Mouse (Mus musculus) midbrain, embryonic 13.5 days (tissue): ENCODE results near the gene Actr1a. TPM values are rescaled to one million over a fixed set of nuclear protein-coding genes. Genes with fewer than 3 reads are reported as not detected.

Experiments used
- ATAC-seq: fragments of 200-750 bp; cut with Nextera tagmentation; 2 replicates; pipeline ENCODE4 v1.8.0; 2017; ENCODE audit warnings: mild to moderate bottlenecking, moderate TSS enrichment, moderate library complexity
- H3K27ac ChIP-seq: fragments of 300-500 bp; sonication (generic); 2 replicates; pipeline ENCODE4 v1.5.1; 2015; ENCODE audit warnings: inconsistent platforms, mild to moderate bottlenecking, moderate library complexity
- H3K27me3 ChIP-seq: fragments of 300-500 bp; sonication (generic); 2 replicates; pipeline ENCODE4 v1.6.1; 2015; ENCODE audit warnings: mild to moderate bottlenecking, inconsistent platforms
- H3K36me3 ChIP-seq: fragments of 300-500 bp; sonication (generic); 2 replicates; pipeline ENCODE4 v1.6.1; 2015; ENCODE audit warnings: mild to moderate bottlenecking, inconsistent platforms
- H3K4me1 ChIP-seq: fragments of 300-500 bp; sonication (generic); replicated peaks from 2 replicates; pipeline ENCODE4 v1.6.1; 2015; ENCODE audit warnings: inconsistent platforms
- H3K4me2 ChIP-seq: fragments of 300-500 bp; sonication (generic); replicated peaks from 2 replicates; pipeline ENCODE4 v1.6.1; 2015; ENCODE audit warnings: moderate library complexity, mild to moderate bottlenecking, inconsistent platforms
- H3K4me3 ChIP-seq: fragments of 300-500 bp; sonication (generic); replicated peaks from 2 replicates; pipeline ENCODE4 v1.5.1; 2015; ENCODE audit warnings: mild to moderate bottlenecking, inconsistent platforms
- H3K9ac ChIP-seq: fragments of 300-500 bp; sonication (generic); replicated peaks from 2 replicates; pipeline ENCODE4 v1.6.1; 2015; ENCODE audit warnings: mild to moderate bottlenecking, inconsistent platforms
- H3K9me3 ChIP-seq: fragments of 300-500 bp; sonication (generic); 2 replicates; pipeline ENCODE4 v1.6.1; 2016; ENCODE audit warnings: mild to moderate bottlenecking, inconsistent platforms
- WGBS: fragments of 180-500 bp; shearing (Covaris S2); methylation state at CpG from one replicate; pipeline ENCODE4 v1.1.7; 2015; 5-methylcytosine and 5-hydroxymethylcytosine counted together
- polyA plus RNA-seq: library from polyadenylated mRNA; unstranded; fragments of >200 nt; fragmentation: Nextera tagmentation; extraction: Ambion mirVana; gene quantifications from 2 replicates; pipeline ENCODE4 v1.2.1, GENCODE M21; 2015

Gene Actr1a
- polyA plus RNA-seq, 1 experiment from 2014 or later, result 331 TPM

DNA sequence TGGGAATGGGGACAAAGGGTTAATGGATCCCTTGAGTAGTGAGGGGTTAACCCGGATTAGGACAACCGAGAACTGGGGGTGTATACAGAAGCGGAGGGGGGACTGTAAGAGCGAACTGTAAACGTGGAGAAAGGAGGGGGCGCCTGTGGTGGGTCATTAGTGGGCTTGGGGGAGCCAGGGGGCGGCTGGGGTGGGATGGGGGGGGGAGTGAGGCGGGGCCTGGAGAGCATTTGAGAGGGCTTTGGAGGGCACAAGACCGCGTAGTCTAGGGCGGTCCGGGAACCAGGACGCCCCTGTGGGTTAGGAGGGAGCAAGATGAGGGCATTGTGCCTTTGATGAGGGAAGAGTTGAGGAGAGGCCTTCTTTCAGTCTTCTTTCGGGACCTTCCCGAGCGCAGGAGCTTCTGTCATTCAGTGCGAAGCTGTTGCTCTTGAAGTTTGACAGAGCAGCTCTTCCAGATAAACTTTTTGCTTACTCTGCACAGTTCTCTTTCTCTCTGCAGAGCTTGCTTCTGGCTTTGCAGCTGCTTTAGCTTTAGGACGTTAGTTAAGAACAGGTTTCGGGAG lies 2.0 kb upstream of the Actr1a start:
- peak overlapping the region; percentile 83 for H3K4me3 ChIP-seq
- peak overlapping the region; percentile 81 for H3K9ac ChIP-seq
- no peaks in the 10 kb centered on the region for H3K9me3 ChIP-seq
- peak overlapping the region; percentile 84 for H3K4me2 ChIP-seq
- no peaks in the 10 kb centered on the region for H3K27me3 ChIP-seq
- 2% methylated on average over 19 of the region's 19 CpGs for WGBS
- no peak for ATAC-seq
- peaks cover 52% of the 10 kb centered on the region for H3K4me1 ChIP-seq
- H3K27ac ChIP-seq, result peak overlapping the region; percentile 82; the same call in 1 of the 2 replicates
- H3K36me3 ChIP-seq, result peaks cover 8% of the 10 kb centered on the region

DNA sequence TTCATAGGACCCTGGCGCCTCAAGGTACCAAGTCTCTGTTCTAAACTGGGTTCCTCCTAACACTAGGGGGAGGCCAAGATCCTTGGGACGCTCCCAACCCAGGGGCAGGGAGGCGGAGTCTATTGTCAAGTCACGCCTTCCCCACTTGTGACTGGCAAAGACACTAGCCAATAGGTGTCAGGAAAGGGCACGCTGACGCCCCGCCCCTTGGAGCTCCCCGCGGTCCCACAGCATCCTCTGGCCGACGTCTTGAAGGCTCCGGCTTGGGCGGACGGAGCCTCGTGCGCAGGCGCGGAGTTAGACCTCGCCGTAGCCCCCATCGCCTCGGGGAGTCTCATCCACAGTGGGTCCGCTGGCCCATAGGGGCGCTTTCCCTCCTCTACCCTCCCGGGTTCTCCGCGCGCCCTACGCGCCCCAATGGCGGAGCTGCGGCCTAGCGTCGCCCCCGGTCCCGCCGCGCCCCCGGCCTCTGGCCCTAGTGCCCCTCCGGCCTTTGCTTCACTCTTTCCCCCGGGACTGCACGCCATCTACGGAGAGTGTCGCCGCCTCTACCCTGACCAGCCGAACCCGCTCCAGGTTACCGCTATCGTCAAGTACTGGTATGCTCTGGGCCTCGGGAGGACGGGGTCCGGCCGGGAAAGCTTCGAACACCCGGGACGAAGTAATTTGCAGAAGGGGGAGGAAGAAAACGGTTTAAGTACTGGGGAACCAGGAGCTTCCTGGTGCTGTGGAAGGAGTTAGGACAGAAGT lies 1.3 kb upstream of the Actr1a start, which contains the start of gene Sufu:
Gene Sufu, plus strand, starts transcription at position 211 of the 750 bp plus-strand sequence.
- H3K27ac ChIP-seq, result peak within 1 kb of the TSS; percentile 82
- WGBS, result under 1% methylated on average over 57 of the region's 57 CpGs
- H3K36me3 ChIP-seq, result peaks cover 10% of the 10 kb centered on the region
- no peaks in the 10 kb centered on the region for H3K27me3 ChIP-seq
- peak; percentile 86 for ATAC-seq
- no peaks in the 10 kb centered on the region for H3K9me3 ChIP-seq
- H3K4me2 ChIP-seq, result peak within 1 kb of the TSS; percentile 94
- H3K4me3 ChIP-seq, result peak within 1 kb of the TSS; percentile 83
- H3K4me1 ChIP-seq, result peaks cover 57% of the 10 kb centered on the region
- H3K9ac ChIP-seq, result peak within 1 kb of the TSS; percentile 90

DNA sequence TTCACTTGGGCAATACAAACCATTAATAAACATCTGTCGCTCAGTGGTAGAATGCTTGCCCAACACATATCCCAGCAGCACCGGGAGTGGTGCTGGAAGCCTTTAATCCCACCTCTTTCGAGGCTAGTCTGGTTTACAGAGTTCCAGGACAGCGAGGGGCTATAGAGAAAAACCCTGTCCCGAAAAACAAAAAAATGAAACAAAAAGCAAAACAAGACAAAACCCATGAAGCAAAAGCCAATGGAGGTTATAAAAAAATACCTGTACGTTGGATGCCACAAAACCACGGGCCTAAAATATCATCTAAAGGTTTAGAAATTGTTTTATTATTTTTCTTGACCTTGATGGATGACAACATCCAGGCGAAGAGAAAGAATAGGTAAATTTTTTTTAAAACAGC lies 561 bp upstream of the Actr1a start:
- H3K27ac ChIP-seq, result no peak overlapping the region
- no peak for ATAC-seq
- no peaks in the 10 kb centered on the region for H3K27me3 ChIP-seq
- H3K9me3 ChIP-seq, result no peaks in the 10 kb centered on the region
- H3K36me3 ChIP-seq, result peaks cover 9% of the 10 kb centered on the region
- H3K4me3 ChIP-seq, result peak overlapping the region; percentile 81
- H3K4me1 ChIP-seq, result peaks cover 58% of the 10 kb centered on the region
- 0 out of 2 replicates have a peak overlapping the region, but pooled peaks have one; percentile 90 for H3K9ac ChIP-seq
- H3K4me2 ChIP-seq, result peak overlapping the region; percentile 94
- WGBS, result 11% methylated on average over 8 of the region's 8 CpGs

DNA sequence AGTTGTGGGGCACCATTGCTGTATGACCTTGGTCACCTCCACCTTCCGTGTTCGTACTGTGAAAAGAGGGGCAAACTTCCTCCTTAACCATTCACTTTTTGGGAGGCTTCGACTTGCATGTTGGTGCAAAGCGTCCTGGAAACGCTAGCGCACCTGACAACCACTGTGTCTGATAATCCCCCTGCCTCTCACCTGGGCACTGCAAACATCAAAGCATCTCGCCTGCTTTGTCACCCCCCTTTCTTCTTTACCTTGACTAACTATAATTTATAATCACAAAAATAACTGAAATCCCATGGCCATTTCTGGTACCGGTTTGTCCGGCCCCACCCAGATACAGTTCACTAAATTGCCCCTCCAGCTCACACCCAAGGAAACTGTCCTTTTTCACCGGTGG lies 838 bp downstream of the Actr1a start:
- peak overlapping the region; percentile 81 for H3K4me3 ChIP-seq
- peak overlapping the region; percentile 70 for H3K9ac ChIP-seq
- no peaks in the 10 kb centered on the region for H3K27me3 ChIP-seq
- H3K4me2 ChIP-seq, result peak overlapping the region; percentile 94
- H3K9me3 ChIP-seq, result no peaks in the 10 kb centered on the region
- WGBS, result 4% methylated on average over 10 of the region's 10 CpGs
- 0 out of 2 replicates have a peak, but pooled peaks have one; percentile 0 for ATAC-seq
- H3K4me1 ChIP-seq, result peaks cover 52% of the 10 kb centered on the region
- H3K36me3 ChIP-seq, result peaks cover 11% of the 10 kb centered on the region
- H3K27ac ChIP-seq, result no peak overlapping the region

DNA sequence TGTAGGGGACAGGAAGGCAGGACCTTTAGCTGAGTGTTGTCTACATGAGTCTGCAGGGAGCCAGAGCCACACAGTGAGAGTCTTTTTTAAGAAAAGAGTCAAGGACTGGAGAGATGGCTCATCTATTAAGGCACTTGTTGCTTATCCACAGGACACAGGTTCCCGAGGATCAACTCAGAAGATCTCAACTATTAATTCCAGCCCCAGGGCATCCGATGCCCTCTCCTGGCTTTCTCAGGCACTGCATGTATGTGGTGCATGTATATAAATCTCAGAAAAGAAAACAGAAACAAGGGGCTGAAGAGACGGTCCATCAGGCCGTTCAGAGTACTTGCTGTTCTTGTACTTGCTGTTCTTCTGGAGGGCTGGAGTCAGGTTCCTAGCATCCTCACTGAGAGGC lies 3.5 kb downstream of the Actr1a start:
- Histone ChIP-seq H3K9ac (no peak overlapping the region), H3K9me3 (no peaks in the 10 kb centered on the region), H3K4me2 (no peak overlapping the region), H3K4me3 (no peak overlapping the region), H3K27ac (no peak overlapping the region), H3K36me3 (peaks cover 21% of the 10 kb centered on the region), H3K4me1 (peaks cover 33% of the 10 kb centered on the region), H3K27me3 (no peaks in the 10 kb centered on the region)
- 35% methylated on average over 4 of the region's 4 CpGs for WGBS
- ATAC-seq, result no peak

DNA sequence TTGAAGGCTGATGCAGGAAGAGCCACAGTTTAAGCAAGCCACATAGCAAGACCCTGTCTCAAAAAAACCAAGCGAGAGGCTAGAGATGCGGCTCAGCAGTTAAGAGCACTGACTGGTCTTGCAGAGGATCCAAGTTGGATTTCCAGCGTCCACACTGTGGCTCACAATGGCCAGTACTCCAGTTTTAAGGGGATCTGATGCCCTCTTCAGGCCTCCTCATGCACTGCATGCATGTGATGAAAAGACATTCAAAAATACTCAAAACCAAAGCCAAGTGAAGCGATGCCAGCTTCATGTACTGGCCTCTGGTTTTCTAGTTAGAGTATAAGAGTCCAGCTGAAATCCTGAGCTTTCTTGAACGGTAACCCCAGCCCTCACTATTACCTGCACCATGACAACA lies 5.7 kb downstream of the Actr1a start:
- no peak overlapping the region for H3K4me3 ChIP-seq
- H3K9ac ChIP-seq, result no peak overlapping the region
- H3K27ac ChIP-seq, result no peak overlapping the region
- H3K36me3 ChIP-seq, result peaks cover 34% of the 10 kb centered on the region
- WGBS, result 86% methylated on average over 5 of the region's 5 CpGs
- peaks cover 26% of the 10 kb centered on the region for H3K4me1 ChIP-seq
- no peak overlapping the region for H3K4me2 ChIP-seq
- no peaks in the 10 kb centered on the region for H3K9me3 ChIP-seq
- H3K27me3 ChIP-seq, result no peaks in the 10 kb centered on the region
- ATAC-seq, result no peak

DNA sequence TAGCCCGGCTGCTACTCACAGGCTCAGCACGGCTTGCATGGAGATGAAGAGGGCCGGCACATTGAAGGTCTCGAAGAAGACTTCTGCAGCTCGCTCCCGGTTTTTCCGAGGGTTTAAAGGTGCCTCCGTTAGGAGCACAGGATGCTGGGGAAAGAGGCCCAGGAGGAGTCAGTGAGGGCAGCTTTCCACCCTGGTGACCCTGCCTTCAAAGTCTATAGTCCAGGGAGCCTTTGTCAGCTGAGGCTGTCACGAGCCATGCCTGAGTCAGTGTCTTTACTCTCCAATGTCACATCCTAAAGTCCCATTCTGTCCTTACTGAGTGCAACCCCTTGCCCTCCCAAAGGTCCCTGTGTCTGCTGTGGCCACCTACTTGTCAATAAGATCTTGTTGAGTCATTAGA lies 13.3 kb downstream of the Actr1a start:
- Histone ChIP-seq H3K27ac (no peak overlapping the region), H3K4me3 (no peak overlapping the region), H3K36me3 (peaks cover 89% of the 10 kb centered on the region), H3K9ac (no peak overlapping the region), H3K9me3 (no peaks in the 10 kb centered on the region), H3K27me3 (no peaks in the 10 kb centered on the region), H3K4me2 (no peak overlapping the region), H3K4me1 (no peaks in the 10 kb centered on the region)
- WGBS, result 91% methylated on average over 9 of the region's 9 CpGs
- ATAC-seq, result no peak

DNA sequence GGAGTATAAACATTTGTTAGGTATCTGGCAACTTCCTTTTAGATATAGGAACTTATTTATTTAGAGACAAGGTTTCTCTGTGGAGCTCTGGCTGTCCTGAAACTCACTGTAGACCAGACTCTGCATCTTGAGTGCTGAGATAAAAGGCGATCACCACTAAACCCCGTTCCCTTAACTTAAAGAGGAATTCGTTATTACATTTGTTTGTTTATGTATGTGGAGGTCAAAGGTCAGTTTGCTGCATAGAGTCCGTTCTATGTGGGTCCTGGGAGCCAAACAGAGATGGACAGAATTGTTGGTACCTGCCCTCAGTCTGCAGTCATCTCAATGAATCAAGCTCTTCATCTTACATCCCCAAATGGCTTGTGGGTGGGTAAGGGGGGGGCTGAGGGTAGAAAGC lies 19.7 kb downstream of the Actr1a start:
- no peak overlapping the region for H3K9ac ChIP-seq
- H3K4me2 ChIP-seq, result no peak overlapping the region
- WGBS, result 76% methylated on average over 4 of the region's 4 CpGs
- peaks cover 50% of the 10 kb centered on the region for H3K36me3 ChIP-seq
- H3K27ac ChIP-seq, result no peak overlapping the region
- ATAC-seq, result no peak
- H3K4me1 ChIP-seq, result no peaks in the 10 kb centered on the region
- H3K4me3 ChIP-seq, result no peak overlapping the region
- H3K9me3 ChIP-seq, result no peaks in the 10 kb centered on the region
- H3K27me3 ChIP-seq, result no peaks in the 10 kb centered on the region

DNA sequence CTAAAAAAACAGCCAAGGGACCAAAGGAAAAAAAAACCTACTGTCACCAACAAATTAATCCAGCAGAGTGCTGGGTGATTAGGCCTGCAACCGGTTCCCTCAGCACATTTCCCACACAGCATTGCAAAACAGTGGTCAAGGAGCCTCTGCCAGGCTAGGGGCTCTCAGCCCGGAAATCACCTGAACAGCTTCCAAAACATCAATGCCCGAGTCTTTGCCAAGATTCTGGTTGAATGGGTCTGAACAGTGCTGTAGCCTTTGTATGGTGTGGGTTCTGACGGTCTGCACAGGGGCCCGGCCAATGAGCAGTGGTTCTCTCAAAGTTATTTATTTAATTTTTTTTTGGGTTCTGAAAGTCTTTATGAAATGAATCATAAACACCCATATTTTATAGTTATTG lies 20.1 kb downstream of the Actr1a start:
- Histone ChIP-seq H3K4me2 (no peak overlapping the region), H3K9me3 (no peaks in the 10 kb centered on the region), H3K4me1 (no peaks in the 10 kb centered on the region), H3K36me3 (peaks cover 46% of the 10 kb centered on the region), H3K9ac (no peak overlapping the region), H3K27ac (no peak overlapping the region), H3K27me3 (no peaks in the 10 kb centered on the region), H3K4me3 (no peak overlapping the region)
- WGBS, result 58% methylated on average over 5 of the region's 5 CpGs
- ATAC-seq, result no peak

DNA sequence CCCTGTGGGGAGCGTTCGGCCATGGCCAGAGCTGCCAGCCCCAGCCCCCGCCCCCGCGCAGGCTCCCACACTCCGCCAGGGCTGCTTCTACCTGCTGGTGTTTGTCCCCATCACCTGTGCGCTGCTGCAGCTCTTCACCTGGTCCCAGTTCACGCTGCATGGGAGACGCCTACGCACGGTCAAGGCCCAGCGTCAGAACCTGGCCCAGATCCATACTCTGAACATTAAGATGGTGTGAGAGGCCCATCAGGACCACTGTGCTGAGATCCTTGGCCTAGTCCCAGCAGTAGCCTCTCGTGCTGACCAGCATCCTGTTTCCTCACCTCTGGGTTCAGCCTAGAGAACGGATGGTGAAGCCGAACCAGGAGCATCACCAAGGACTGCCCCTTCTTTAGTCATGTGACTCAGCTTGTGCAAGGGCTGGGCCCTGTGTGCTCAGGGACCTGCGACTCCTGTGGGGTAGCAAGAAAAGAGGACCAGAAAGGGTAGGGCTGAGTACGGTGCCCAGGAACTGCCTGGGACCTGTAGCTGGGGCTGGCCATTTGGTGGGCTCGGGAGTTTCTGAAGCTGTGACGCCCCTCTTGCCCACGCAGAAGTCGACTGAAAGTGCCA lies 21.0 kb downstream of the Actr1a start:
- Histone ChIP-seq H3K27me3 (no peaks in the 10 kb centered on the region), H3K36me3 (peaks cover 37% of the 10 kb centered on the region), H3K4me1 (no peaks in the 10 kb centered on the region), H3K27ac (no peak overlapping the region), H3K4me3 (no peak overlapping the region), H3K9ac (no peak overlapping the region), H3K9me3 (no peaks in the 10 kb centered on the region), H3K4me2 (no peak overlapping the region)
- peak; percentile 48 for ATAC-seq
- WGBS, result 45% methylated on average over 21 of the region's 21 CpGs

DNA sequence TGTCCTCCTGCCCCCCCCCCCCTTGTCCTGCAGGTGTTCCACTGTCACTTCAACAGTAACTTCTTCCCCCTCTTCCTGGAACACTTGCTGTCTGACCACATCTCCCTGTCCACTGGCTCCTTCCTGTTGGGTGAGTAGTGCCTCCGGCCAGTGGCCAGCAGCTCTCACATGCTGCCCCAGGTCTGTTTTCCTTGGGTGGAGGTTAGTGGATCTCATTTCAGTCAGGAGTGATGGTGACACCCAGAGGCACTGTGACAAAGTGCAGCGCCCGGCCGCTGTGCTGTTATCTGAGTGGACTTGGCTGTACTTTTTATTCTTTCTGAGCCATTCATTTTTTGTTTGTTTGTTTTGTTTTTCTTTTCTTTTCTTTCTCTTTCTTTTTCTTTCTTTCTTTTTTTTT lies 26.3 kb downstream of the Actr1a start:
- no peak overlapping the region for H3K9ac ChIP-seq
- no peaks in the 10 kb centered on the region for H3K4me1 ChIP-seq
- H3K4me3 ChIP-seq, result no peak overlapping the region
- 39% methylated on average over 4 of the region's 4 CpGs for WGBS
- no peak for ATAC-seq
- H3K4me2 ChIP-seq, result no peak overlapping the region
- no peaks in the 10 kb centered on the region for H3K27me3 ChIP-seq
- H3K9me3 ChIP-seq, result no peaks in the 10 kb centered on the region
- H3K36me3 ChIP-seq, result no peaks in the 10 kb centered on the region
- no peak overlapping the region for H3K27ac ChIP-seq

DNA sequence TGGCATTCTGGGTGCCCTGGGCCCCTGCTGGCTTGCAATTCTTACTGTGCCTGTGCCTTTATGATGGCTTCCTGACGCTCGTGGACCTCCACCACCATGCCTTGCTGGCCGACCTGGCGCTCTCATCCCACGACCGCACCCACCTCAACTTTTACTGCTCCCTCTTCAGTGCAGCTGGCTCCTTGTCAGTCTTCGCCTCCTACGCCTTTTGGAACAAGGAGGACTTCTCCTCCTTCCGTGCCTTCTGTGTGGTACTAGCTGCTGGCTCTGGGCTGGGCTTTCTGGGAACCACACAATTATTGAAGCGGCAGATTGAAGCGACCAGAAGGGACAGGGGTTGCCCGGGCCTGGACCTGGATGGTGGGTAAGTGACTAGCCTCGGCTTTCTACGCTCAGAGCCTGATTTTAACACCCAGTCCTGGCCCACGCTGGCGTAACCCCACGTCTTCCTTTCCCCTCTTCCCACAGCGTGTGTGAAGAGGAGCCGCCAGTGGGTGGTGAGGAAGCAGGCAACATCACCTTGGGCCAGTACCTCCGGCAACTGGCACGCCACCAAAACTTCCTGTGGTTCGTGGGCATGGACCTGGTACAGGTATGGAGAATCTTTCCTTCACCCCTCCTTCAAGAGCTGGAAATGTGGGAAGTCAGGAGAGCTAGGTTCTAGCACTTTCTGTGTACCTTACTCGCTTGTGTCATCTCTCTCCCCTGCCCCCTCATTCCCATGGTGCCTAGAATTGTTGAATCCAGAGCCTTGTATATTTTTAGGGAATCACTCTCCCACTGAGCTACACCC lies 27.6 kb downstream of the Actr1a start:
- no peak overlapping the region for H3K4me3 ChIP-seq
- no peaks in the 10 kb centered on the region for H3K36me3 ChIP-seq
- H3K9me3 ChIP-seq, result no peaks in the 10 kb centered on the region
- H3K4me2 ChIP-seq, result no peak overlapping the region
- no peak overlapping the region for H3K27ac ChIP-seq
- no peaks in the 10 kb centered on the region for H3K27me3 ChIP-seq
- H3K4me1 ChIP-seq, result no peaks in the 10 kb centered on the region
- 89% methylated on average over 23 of the region's 23 CpGs for WGBS
- ATAC-seq, result no peak
- no peak overlapping the region; the same call in 1 of the 2 replicates for H3K9ac ChIP-seq
